Mouse (Mus musculus): ENCODE data around the gene Rimkla. TPM values are rescaled to one million over a fixed set of nuclear protein-coding genes. Genes with fewer than 3 reads are reported as not detected.
A peak's percentile ranks its signal among the peaks of the same experiment; 100 is the strongest.

Gene Rimkla
- polyA plus RNA-seq, 1 experiment from 2014 or later = 0.82 TPM

GRCm38 (mm10) chr4:119463756-119464419 is 28.5 kb downstream of the Rimkla start:
- Histone ChIP-seq H3K4me3 (replicated peaks) (no peak overlapping the region), H3K27ac (no peak overlapping the region), H3K9ac (no peak overlapping the region), H3K4me1 (peaks cover 9% of the 10 kb centered on the region), H3K4me2 (no peak overlapping the region), H3K36me3 (no peaks in the 10 kb centered on the region), H3K27me3 (replicated peaks) (no peaks in the 10 kb centered on the region), H3K9me3 (no peaks in the 10 kb centered on the region)
- WGBS = 66% methylated on average over 13 of the region's 13 CpGs
- ATAC-seq (ENCODE audit: insufficient read depth, low FRiP score, low read depth) = no peak

DNA sequence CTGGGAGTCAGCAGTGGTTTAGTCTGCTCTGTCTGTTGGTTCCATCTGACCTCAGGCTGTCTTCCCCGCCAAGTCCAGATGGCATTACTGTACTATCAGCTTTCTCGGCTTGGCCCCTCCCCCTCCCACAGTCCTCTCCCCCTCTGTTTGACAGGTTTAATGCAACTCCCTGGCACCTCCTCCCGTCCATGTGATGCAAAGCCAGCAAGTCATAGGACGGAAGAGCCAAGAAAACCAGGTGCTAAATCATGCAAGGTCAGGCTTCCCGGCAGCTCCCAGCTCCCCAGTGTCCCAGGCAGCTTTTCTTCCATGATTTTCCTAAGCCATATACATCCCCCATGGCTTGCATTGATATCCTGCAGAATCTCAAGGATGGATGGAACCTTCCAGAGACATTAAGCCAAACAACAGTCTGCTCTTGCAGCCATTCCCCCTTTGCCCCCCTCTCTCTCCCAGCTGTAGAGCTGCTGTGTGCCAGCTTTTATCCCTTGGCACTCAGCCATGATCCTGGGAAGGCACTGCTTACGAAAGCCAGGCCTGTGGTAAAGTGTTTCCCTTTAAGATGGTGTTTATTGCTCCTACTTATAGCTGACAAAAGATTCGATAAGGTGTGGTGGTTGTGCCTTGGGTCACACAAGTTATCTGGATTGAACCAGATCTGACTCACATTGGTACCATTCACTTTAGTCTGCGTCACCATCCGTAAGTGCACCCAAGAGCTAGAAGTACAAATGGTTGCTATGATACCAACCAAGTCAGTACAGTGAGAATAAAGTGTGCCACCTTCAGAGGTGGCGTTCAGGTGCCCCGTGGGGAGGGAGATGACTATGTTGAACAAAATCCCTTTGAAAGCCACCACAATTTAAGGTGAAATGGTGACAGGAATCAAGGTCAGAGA is 29.3 kb downstream of the Rimkla start:
- ATAC-seq (ENCODE audit: insufficient read depth, low FRiP score, low read depth) = peak; percentile 47
- Histone ChIP-seq H3K36me3 (no peaks in the 10 kb centered on the region), H3K4me3 (replicated peaks) (no peak overlapping the region), H3K4me2 (no peak overlapping the region), H3K9ac (no peak overlapping the region), H3K4me1 (peaks cover 9% of the 10 kb centered on the region), H3K27ac (no peak overlapping the region), H3K9me3 (no peaks in the 10 kb centered on the region), H3K27me3 (replicated peaks) (no peaks in the 10 kb centered on the region)
- WGBS = 37% methylated on average over 11 of the region's 11 CpGs

DNA sequence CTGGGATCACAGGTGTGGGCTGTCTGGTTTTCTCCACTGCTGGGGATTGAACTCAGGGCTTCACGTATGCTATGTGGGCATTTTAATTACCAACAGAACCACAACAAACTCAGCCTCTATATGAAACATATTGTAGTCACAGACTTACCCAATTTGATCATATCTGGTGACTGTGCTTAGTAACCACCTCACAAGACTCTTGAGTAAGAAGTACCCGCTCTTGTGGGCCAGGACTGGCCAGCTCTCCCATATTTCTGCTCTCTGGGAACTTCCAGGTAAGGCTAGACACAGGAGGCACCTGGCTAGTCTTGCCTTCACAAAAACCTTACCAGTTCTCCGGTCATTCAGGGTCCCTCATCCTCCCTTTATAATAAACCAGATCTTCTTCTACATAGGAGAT is 30.0 kb downstream of the Rimkla start:
- ATAC-seq (ENCODE audit: insufficient read depth, low FRiP score, low read depth) = no peak
- H3K4me2 ChIP-seq = no peak overlapping the region
- no peaks in the 10 kb centered on the region for H3K36me3 ChIP-seq
- no peaks in the 10 kb centered on the region for H3K27me3 ChIP-seq (replicated peaks)
- WGBS = 76% methylated on average over 3 of the region's 3 CpGs
- no peak overlapping the region for H3K9ac ChIP-seq
- H3K4me3 ChIP-seq (replicated peaks) = no peak overlapping the region
- 0 out of 2 replicates have a peak overlapping the region, but pooled peaks have one; percentile 1 for H3K27ac ChIP-seq
- H3K9me3 ChIP-seq = no peaks in the 10 kb centered on the region
- peaks cover 9% of the 10 kb centered on the region for H3K4me1 ChIP-seq

GRCm38 (mm10) chr4:119460728-119461141 is 31.7 kb downstream of the Rimkla start:
- Histone ChIP-seq H3K36me3 (no peaks in the 10 kb centered on the region), H3K9ac (no peak overlapping the region), H3K4me3 (replicated peaks) (no peak overlapping the region), H3K27me3 (replicated peaks) (no peaks in the 10 kb centered on the region), H3K9me3 (no peaks in the 10 kb centered on the region), H3K4me2 (no peak overlapping the region), H3K4me1 (peaks cover 9% of the 10 kb centered on the region), H3K27ac (no peak overlapping the region)
- WGBS = 48% methylated on average over 8 of the region's 8 CpGs
- ATAC-seq (ENCODE audit: insufficient read depth, low FRiP score, low read depth) = peak; percentile 45; the same call in 1 of the 2 replicates

DNA sequence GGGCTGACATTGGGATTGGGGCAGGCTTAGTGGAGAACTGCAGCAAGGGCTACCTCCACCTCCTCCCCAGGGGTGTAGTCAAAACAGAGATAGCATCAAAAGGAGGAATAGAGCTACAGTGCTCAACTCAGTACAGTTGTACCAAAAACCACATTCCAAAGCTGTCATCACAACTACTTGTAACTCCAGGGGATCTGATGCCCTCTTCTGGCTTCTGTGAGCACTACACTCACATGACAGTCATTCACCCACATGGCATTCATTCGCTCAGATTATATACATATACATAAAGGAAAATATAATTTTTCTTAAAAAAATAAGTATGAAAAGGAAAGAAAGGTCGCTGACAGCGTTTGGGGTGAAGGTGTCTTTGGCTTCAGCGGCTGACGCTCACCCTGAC is 32.1 kb downstream of the Rimkla start:
- H3K4me3 ChIP-seq (replicated peaks) = no peak overlapping the region
- WGBS = 55% methylated on average over 5 of the region's 5 CpGs
- no peaks in the 10 kb centered on the region for H3K27me3 ChIP-seq (replicated peaks)
- ATAC-seq (ENCODE audit: insufficient read depth, low FRiP score, low read depth) = no peak
- no peaks in the 10 kb centered on the region for H3K9me3 ChIP-seq
- H3K9ac ChIP-seq = no peak overlapping the region
- H3K36me3 ChIP-seq = no peaks in the 10 kb centered on the region
- no peak overlapping the region for H3K27ac ChIP-seq
- H3K4me2 ChIP-seq = no peak overlapping the region
- H3K4me1 ChIP-seq = peaks cover 9% of the 10 kb centered on the region

- H3K4me2 ChIP-seq = no peak overlapping the region
- ATAC-seq (ENCODE audit: insufficient read depth, low FRiP score, low read depth) = no peak
- WGBS = 19% methylated on average over 6 of the region's 6 CpGs
Measured at GRCm38 (mm10) chr4:119453533-119453932, 38.9 kb downstream of the Rimkla start.

DNA sequence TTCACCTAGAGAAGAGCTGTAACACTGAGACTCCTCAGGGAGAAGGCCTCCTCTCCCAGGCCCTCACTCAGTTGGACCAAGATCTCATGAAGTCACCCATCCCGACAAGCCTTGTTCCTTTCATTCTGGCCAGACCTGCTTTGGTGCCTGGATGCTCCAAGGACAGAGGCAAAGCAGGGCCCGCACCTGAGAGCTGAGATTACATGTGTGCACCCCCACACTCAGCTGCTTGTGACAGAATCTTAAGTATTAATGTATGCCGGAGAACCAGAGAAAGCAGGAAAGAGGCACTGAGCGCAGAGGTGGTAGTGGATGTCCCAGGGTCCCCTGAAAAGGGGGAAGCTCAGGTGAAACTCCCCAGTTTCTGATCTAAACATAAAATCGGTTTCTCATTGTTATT is 39.3 kb downstream of the Rimkla start:
- no peaks in the 10 kb centered on the region for H3K36me3 ChIP-seq
- H3K9me3 ChIP-seq = no peaks in the 10 kb centered on the region
- H3K27me3 ChIP-seq (replicated peaks) = no peaks in the 10 kb centered on the region
- ATAC-seq (ENCODE audit: insufficient read depth, low FRiP score, low read depth) = no peak
- no peak overlapping the region for H3K9ac ChIP-seq
- no peaks in the 10 kb centered on the region for H3K4me1 ChIP-seq
- H3K27ac ChIP-seq = no peak overlapping the region
- no peak overlapping the region for H3K4me3 ChIP-seq (replicated peaks)
- no peak overlapping the region for H3K4me2 ChIP-seq
- 62% methylated on average over 5 of the region's 5 CpGs for WGBS

More at GRCm38 (mm10) chr4:119453533-119453932, 38.9 kb downstream of the Rimkla start:
- Histone ChIP-seq H3K4me1 (no peaks in the 10 kb centered on the region), H3K4me3 (replicated peaks) (no peak overlapping the region), H3K9ac (no peak overlapping the region), H3K36me3 (no peaks in the 10 kb centered on the region), H3K27ac (no peak overlapping the region), H3K9me3 (no peaks in the 10 kb centered on the region), H3K27me3 (replicated peaks) (no peaks in the 10 kb centered on the region)

DNA sequence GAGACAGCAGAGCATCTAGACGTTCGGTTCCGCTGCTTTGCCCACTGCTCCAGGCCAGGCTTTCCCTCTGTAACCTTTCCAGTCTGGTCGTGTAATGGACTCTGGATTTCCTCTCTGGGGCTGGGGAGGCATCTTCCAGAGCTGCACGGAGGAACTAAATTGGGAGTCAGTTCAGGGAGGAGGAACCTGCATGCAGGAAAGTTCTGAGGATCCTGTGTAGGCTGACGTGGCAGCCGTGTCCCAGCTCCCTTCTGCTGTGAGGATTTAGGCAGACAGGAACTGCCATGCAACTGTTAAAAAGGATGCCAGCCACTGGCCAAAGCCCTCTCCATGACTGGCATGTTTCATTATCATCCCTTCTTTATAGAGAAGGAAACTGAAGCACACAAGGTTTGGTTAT is 42.0 kb downstream of the Rimkla start:
- Histone ChIP-seq H3K4me2 (no peak overlapping the region), H3K27me3 (replicated peaks) (no peaks in the 10 kb centered on the region), H3K4me1 (no peaks in the 10 kb centered on the region), H3K36me3 (no peaks in the 10 kb centered on the region), H3K4me3 (replicated peaks) (no peak overlapping the region), H3K27ac (no peak overlapping the region), H3K9me3 (no peaks in the 10 kb centered on the region), H3K9ac (no peak overlapping the region)
- no peak for ATAC-seq (ENCODE audit: insufficient read depth, low FRiP score, low read depth)
- WGBS = 68% methylated on average over 7 of the region's 7 CpGs

GRCm38 (mm10) chr4:119447786-119448185 is 44.6 kb downstream of the Rimkla start:
- no peak for ATAC-seq (ENCODE audit: insufficient read depth, low FRiP score, low read depth)
- Histone ChIP-seq H3K27me3 (replicated peaks) (no peaks in the 10 kb centered on the region), H3K4me3 (replicated peaks) (no peak overlapping the region), H3K36me3 (no peaks in the 10 kb centered on the region), H3K4me1 (no peaks in the 10 kb centered on the region), H3K27ac (no peak overlapping the region), H3K9ac (no peak overlapping the region), H3K4me2 (no peak overlapping the region), H3K9me3 (no peaks in the 10 kb centered on the region)
- 63% methylated on average over 3 of the region's 3 CpGs for WGBS

GRCm38 (mm10) chr4:119447261-119447660 is 45.2 kb downstream of the Rimkla start:
- no peak for ATAC-seq (ENCODE audit: insufficient read depth, low FRiP score, low read depth)
- Histone ChIP-seq H3K9ac (no peak overlapping the region), H3K27ac (no peak overlapping the region), H3K9me3 (no peaks in the 10 kb centered on the region), H3K4me2 (no peak overlapping the region), H3K36me3 (no peaks in the 10 kb centered on the region), H3K4me1 (no peaks in the 10 kb centered on the region), H3K27me3 (replicated peaks) (no peaks in the 10 kb centered on the region), H3K4me3 (replicated peaks) (no peak overlapping the region)
- 90% methylated on average over 6 of the region's 6 CpGs for WGBS

- Histone ChIP-seq H3K9me3 (no peaks in the 10 kb centered on the region), H3K36me3 (no peaks in the 10 kb centered on the region), H3K4me2 (no peak overlapping the region), H3K27me3 (replicated peaks) (no peaks in the 10 kb centered on the region), H3K4me3 (replicated peaks) (no peak overlapping the region), H3K4me1 (no peaks in the 10 kb centered on the region), H3K9ac (no peak overlapping the region), H3K27ac (no peak overlapping the region)
- ATAC-seq (ENCODE audit: insufficient read depth, low FRiP score, low read depth) = no peak
- WGBS = 60% methylated on average over 6 of the region's 6 CpGs
Measured at GRCm38 (mm10) chr4:119442539-119442938, 49.9 kb downstream of the Rimkla start.

- Histone ChIP-seq H3K27me3 (replicated peaks) (no peaks in the 10 kb centered on the region), H3K27ac (no peak overlapping the region), H3K36me3 (no peaks in the 10 kb centered on the region), H3K4me2 (no peak overlapping the region), H3K4me3 (replicated peaks) (no peak overlapping the region), H3K4me1 (no peaks in the 10 kb centered on the region), H3K9me3 (no peaks in the 10 kb centered on the region), H3K9ac (no peak overlapping the region)
- ATAC-seq (ENCODE audit: insufficient read depth, low FRiP score, low read depth) = no peak
- WGBS = 85% methylated on average over 4 of the region's 4 CpGs
Measured at GRCm38 (mm10) chr4:119441836-119442235, 50.6 kb downstream of the Rimkla start.
